ENCODE assay signal across 27 mouse cellular contexts in the genomic region with DNA sequence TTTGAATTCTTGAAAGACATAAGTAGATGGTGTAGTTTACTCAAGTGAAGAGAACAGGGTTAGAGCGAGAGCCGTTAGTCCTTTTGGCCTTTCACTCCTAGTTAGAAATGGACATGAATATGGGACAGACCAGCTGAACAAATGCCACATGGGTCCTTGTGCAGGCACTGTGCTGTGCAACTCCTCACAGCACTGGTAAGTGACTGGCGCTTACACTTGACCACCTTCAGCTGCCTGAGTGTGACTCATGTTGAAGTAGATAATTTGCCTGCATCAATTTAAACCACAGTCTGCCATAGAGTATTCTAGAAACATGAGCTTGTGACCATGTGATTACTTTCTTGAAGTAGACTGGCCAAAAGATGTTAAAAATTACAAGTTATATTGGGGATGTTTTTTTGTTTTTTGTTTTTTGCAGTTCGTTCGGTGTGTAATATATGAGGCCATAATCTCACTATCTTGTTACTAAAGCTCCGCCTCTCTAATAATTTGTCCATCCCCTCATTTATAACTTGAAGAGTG.
A peak's percentile ranks its signal among the peaks of the same experiment; 100 is the strongest.
DNase-seq lines count a peak whose midpoint lies in the region; ATAC-seq and TF ChIP-seq lines count a peak whose summit lies in the region.
"Had no signal": no experiment of that assay in that cellular context is flagged by ENCODE, and none has a peak within 500 bp of the region (broad histone marks: within the 10 kb centered on the region; RNA-seq: fewer than 3 reads in every experiment).

No protein-coding gene starts in this region.

- DNase-seq in 3134 (ENCODE audit: extremely low read depth, insufficient read length, low spot score) = peak; percentile 11
- DNase-seq in 3T3-L1 (ENCODE audit: low read depth, low spot score) = peak; percentile 52
- DNase-seq in Muller cell, postnatal 12 days (ENCODE audit: inconsistent ontology term) = peak; percentile 39
- DNase-seq in forebrain, postnatal 0 days = no peak
- no peak for DNase-seq in ovary, postnatal 14 days (ENCODE audit: low spot score)
- no peak for DNase-seq in cerebellum, postnatal 36 days
- DNase-seq: adrenal gland, postnatal 10 days; adrenal gland, postnatal 36 days; cerebellum, adult 11 months; cerebellum, adult 2 months; cerebellum, adult 9-11 months; cerebellum, postnatal 25 days; gastrocnemius, adult 2 months; gastrocnemius, postnatal 14 days; heart, adult 18-20 months; heart, postnatal 10 days; heart, postnatal 4 days; kidney, adult 2 months had no signal

- no peaks in the 10 kb centered on the region for H3K9me3 ChIP-seq in forebrain, postnatal 0 days (ENCODE audit: low read length)
- no peaks in the 10 kb centered on the region for H3K9me3 ChIP-seq in forebrain, embryonic 12.5 days
- H3K9me3 ChIP-seq: forebrain, embryonic 13.5 days; heart, embryonic 12.5 days; heart, embryonic 15.5 days; hindbrain, embryonic 12.5 days; hindbrain, embryonic 15.5 days had no signal

- H3K36me3 ChIP-seq in forebrain, postnatal 0 days (ENCODE audit: insufficient read depth) = no peaks in the 10 kb centered on the region
- H3K36me3 ChIP-seq in forebrain, embryonic 12.5 days (replicated peaks) = no peaks in the 10 kb centered on the region
- H3K36me3 ChIP-seq: heart, embryonic 12.5 days; heart, embryonic 15.5 days; hindbrain, embryonic 12.5 days; hindbrain, embryonic 15.5 days had no signal

- no peak for TF ChIP-seq CTCF in embryonic fibroblast, embryonic 13.5 days (IDR thresholded peaks at IDR 0.05; ENCODE audit: borderline replicate concordance, insufficient read depth, low read length)
- no peak for TF ChIP-seq CTCF in forebrain, postnatal 0 days (IDR thresholded peaks at IDR 0.05; ENCODE audit: low read depth)

- H3K4me1 ChIP-seq in embryonic fibroblast, embryonic 13.5 days (ENCODE audit: control insufficient read depth, insufficient read depth, low read length) = peaks cover 13% of the 10 kb centered on the region; the same call in 1 of the 2 replicates
- H3K4me1 ChIP-seq in forebrain, postnatal 0 days (ENCODE audit: insufficient read depth) = no peaks in the 10 kb centered on the region
- peaks cover 2% of the 10 kb centered on the region; the same call in 1 of the 2 replicates for H3K4me1 ChIP-seq in forebrain, embryonic 12.5 days
- H3K4me1 ChIP-seq: heart, embryonic 15.5 days; hindbrain, embryonic 15.5 days had no signal

- no peak overlapping the region for H3K4me3 ChIP-seq in embryonic fibroblast, embryonic 13.5 days (ENCODE audit: insufficient read depth, low read length)
- no peak overlapping the region for H3K4me3 ChIP-seq in forebrain, postnatal 0 days (ENCODE audit: low read depth, low read length)
- H3K4me3 ChIP-seq in forebrain, embryonic 12.5 days (replicated peaks) = no peak overlapping the region
- H3K4me3 ChIP-seq: forebrain, embryonic 13.5 days; gastrocnemius, adult 2 months; heart, embryonic 12.5 days; heart, embryonic 15.5 days; hindbrain, embryonic 12.5 days; hindbrain, embryonic 15.5 days had no signal

- ATAC-seq in forebrain, postnatal 0 days = no peak
- no peak for ATAC-seq in forebrain, embryonic 12.5 days (ENCODE audit: low FRiP score)
- ATAC-seq: forebrain, embryonic 13.5 days; forebrain, embryonic 16.5 days; intestine, postnatal 0 days had no signal

- H3K9ac ChIP-seq in forebrain, postnatal 0 days = no peak overlapping the region
- H3K9ac ChIP-seq in forebrain, embryonic 12.5 days = no peak overlapping the region
- H3K9ac ChIP-seq: forebrain, embryonic 13.5 days; heart, embryonic 12.5 days; heart, embryonic 15.5 days; hindbrain, embryonic 12.5 days; hindbrain, embryonic 15.5 days had no signal

- H3K27me3 ChIP-seq in forebrain, postnatal 0 days (ENCODE audit: insufficient read depth, low read length) = no peaks in the 10 kb centered on the region
- no peaks in the 10 kb centered on the region for H3K27me3 ChIP-seq in forebrain, embryonic 12.5 days
- H3K27me3 ChIP-seq: forebrain, embryonic 13.5 days; heart, embryonic 12.5 days; heart, embryonic 15.5 days; hindbrain, embryonic 12.5 days; hindbrain, embryonic 15.5 days had no signal

- TF ChIP-seq POLR2A in embryonic fibroblast, embryonic 13.5 days (IDR thresholded peaks at IDR 0.05; ENCODE audit: low read depth, low read length) = no peak

- H3K4me2 ChIP-seq in forebrain, postnatal 0 days (ENCODE audit: low read depth) = no peak overlapping the region
- no peak overlapping the region for H3K4me2 ChIP-seq in forebrain, embryonic 12.5 days
- H3K4me2 ChIP-seq: forebrain, embryonic 13.5 days; heart, embryonic 12.5 days; heart, embryonic 15.5 days; hindbrain, embryonic 12.5 days; hindbrain, embryonic 15.5 days had no signal

- 94% methylated on average over 6 of the region's 6 CpGs for WGBS in forebrain, postnatal 0 days
- WGBS in forebrain, embryonic 12.5 days = 93% methylated on average over 6 of the region's 6 CpGs

- peak overlapping the region; percentile 37 for H3K27ac ChIP-seq in embryonic fibroblast, embryonic 13.5 days (ENCODE audit: insufficient read depth, low read length)
- no peak overlapping the region for H3K27ac ChIP-seq in forebrain, postnatal 0 days (ENCODE audit: low read depth, low read length)
- no peak overlapping the region for H3K27ac ChIP-seq in forebrain, embryonic 12.5 days
- H3K27ac ChIP-seq: forebrain, embryonic 13.5 days; gastrocnemius, adult 2 months; heart, embryonic 15.5 days; hindbrain, embryonic 12.5 days; hindbrain, embryonic 15.5 days had no signal

Comparison
In these comparisons a context has a peak if more than half of its experiments do, and no peak if none do; other contexts are left out.
1. DNase-seq: peak in 3134 (single experiment), 3T3-L1 (single experiment) and Muller cell, postnatal 12 days (single experiment); none in forebrain, postnatal 0 days (single experiment), ovary, postnatal 14 days (single experiment) and cerebellum, postnatal 36 days (0 of 2).